Mouse (Mus musculus) adrenal gland, postnatal 14 days (tissue): Measurements from ENCODE around the gene Ltf. TPM values are rescaled to one million over a fixed set of nuclear protein-coding genes. Genes with fewer than 3 reads are reported as not detected.

Experiments used
- DNase-seq: peaks from one replicate; pipeline ENCODE4 v3.0.0; 2021; ENCODE audit warnings: mixed read lengths
- total RNA-seq: library from RNA; stranded (reverse); gene quantifications from 2 replicates; pipeline ENCODE4 v1.2.3, GENCODE M21; 2021

Ltf gene
- total RNA-seq, 1 experiment from 2014 or later = 7.3 TPM

- DNase-seq = no peak
These were observed 14.6 kb downstream of the Ltf start for GRCm38 (mm10) chr9:111033717-111034116.

GRCm38 (mm10) chr9:111039966-111040365, 20.9 kb downstream of the Ltf start:
- peak; percentile 74 for DNase-seq

- peak; percentile 59 for DNase-seq
These were observed 23.2 kb downstream of the Ltf start for GRCm38 (mm10) chr9:111042266-111042665.

GRCm38 (mm10) chr9:111046222-111046621, 27.2 kb downstream of the Ltf start:
- no peak for DNase-seq

GRCm38 (mm10) chr9:111047266-111047665, 28.2 kb downstream of the Ltf start:
- DNase-seq = no peak

GRCm38 (mm10) chr9:111048452-111048851, 29.4 kb downstream of the Ltf start:
- no peak for DNase-seq

- no peak for DNase-seq
These were observed 35.9 kb downstream of the Ltf start for GRCm38 (mm10) chr9:111054923-111055322.

- no peak for DNase-seq
These were observed 36.9 kb downstream of the Ltf start for GRCm38 (mm10) chr9:111055800-111056518.

- DNase-seq = no peak
These were observed 37.4 kb downstream of the Ltf start for GRCm38 (mm10) chr9:111056519-111056797.

GRCm38 (mm10) chr9:111056798-111057543, 37.9 kb downstream of the Ltf start, which contains the start of gene Ccrl2:
TSS of gene Ccrl2 (minus strand) at chr9:111057519.
- peak; percentile 62 for DNase-seq

GRCm38 (mm10) chr9:111057544-111058370, 38.7 kb downstream of the Ltf start:
- DNase-seq = no peak

- no peak for DNase-seq
These were observed 40.0 kb downstream of the Ltf start for GRCm38 (mm10) chr9:111058943-111059556.

- DNase-seq = no peak
These were observed 43.8 kb downstream of the Ltf start for GRCm38 (mm10) chr9:111062840-111063239.

GRCm38 (mm10) chr9:111067052-111067451, 48.0 kb downstream of the Ltf start:
- no peak for DNase-seq

- peak; percentile 74 for DNase-seq
These were observed 51.5 kb downstream of the Ltf start for GRCm38 (mm10) chr9:111070546-111070961.

GRCm38 (mm10) chr9:111072175-111072574, 53.1 kb downstream of the Ltf start:
- peak; percentile 65 for DNase-seq

GRCm38 (mm10) chr9:111072971-111073370, 53.9 kb downstream of the Ltf start:
- no peak for DNase-seq

GRCm38 (mm10) chr9:111077745-111078144, 58.7 kb downstream of the Ltf start:
- no peak for DNase-seq

GRCm38 (mm10) chr9:111080801-111081200, 61.7 kb downstream of the Ltf start:
- DNase-seq = no peak

- no peak for DNase-seq
These were observed 62.7 kb downstream of the Ltf start for GRCm38 (mm10) chr9:111081765-111082164.

GRCm38 (mm10) chr9:111085329-111085728, 66.3 kb downstream of the Ltf start:
- DNase-seq = no peak

GRCm38 (mm10) chr9:111086137-111086536, 67.1 kb downstream of the Ltf start:
- no peak for DNase-seq
